Mouse (Mus musculus): ENCODE data around the gene Snx9.

DNA sequence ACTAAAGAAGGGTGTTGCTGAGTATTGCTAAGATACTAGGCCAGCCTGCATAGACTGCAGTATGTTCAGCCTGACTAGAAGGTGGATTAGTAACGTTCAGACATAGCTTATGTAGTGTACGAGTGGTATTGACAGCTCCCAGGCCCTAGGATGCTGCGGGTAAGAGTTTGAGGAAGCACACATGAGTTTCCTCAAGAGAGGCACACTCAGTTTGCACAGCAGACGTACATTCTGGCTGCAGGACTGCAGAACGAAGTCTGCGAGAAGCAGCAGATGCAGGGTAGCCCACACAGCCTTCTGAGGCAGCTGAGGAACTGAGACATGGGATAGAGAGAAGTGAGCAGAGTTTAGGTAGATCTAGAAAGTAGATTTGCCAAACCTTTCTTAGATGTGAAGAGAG is 26.3 kb downstream of the Snx9 start:
- TF ChIP-seq POLR2A (IDR thresholded peaks at IDR 0.05; ENCODE audit: low read depth, low read length) (no peak), CTCF (IDR thresholded peaks at IDR 0.05; ENCODE audit: extremely low read depth, insufficient read length, insufficient replicate concordance, low read depth, low read length) (no peak)
